Mouse (Mus musculus) forebrain, embryonic 14.5 days (tissue): ENCODE results near the gene Arnt. TPM values are rescaled to one million over a fixed set of nuclear protein-coding genes. Genes with fewer than 3 reads are reported as not detected.

ENCODE experiments used
- ATAC-seq: fragments of 200-750 bp; cut with Nextera tagmentation; 2 replicates; pipeline ENCODE4 v1.8.0; 2017; ENCODE audit warnings: mild to moderate bottlenecking, moderate library complexity
- DNase-seq: peaks from one replicate; pipeline ENCODE4 v3.0.0-alpha.2; 2015; ENCODE audit warnings: low spot score
- H3K27ac ChIP-seq: fragments of 300-500 bp; sonication (generic); 2 replicates; pipeline ENCODE4 v1.5.1; 2014; ENCODE audit warnings: low read depth, mild to moderate bottlenecking, control low read depth, low read length, moderate library complexity
- H3K27me3 ChIP-seq: fragments of 300-500 bp; sonication (generic); replicated peaks from 2 replicates; pipeline ENCODE4 v1.6.1; 2014; ENCODE audit warnings: low read length, control low read depth, mixed read lengths; ENCODE audit not compliant: control insufficient read depth, insufficient read depth
- H3K36me3 ChIP-seq: fragments of 300-500 bp; sonication (generic); 2 replicates; pipeline ENCODE4 v1.6.1; 2014; ENCODE audit warnings: low read length, control low read depth; ENCODE audit not compliant: control insufficient read depth, insufficient read depth
- H3K4me1 ChIP-seq: fragments of 300-500 bp; sonication (generic); 2 replicates; pipeline ENCODE4 v1.6.1; 2014; ENCODE audit warnings: antibody characterized with exemption, low read length, control low read depth; ENCODE audit not compliant: control insufficient read depth, insufficient read depth
- H3K4me2 ChIP-seq: fragments of 300-500 bp; sonication (generic); 2 replicates; pipeline ENCODE4 v1.6.1; 2014; ENCODE audit warnings: mild to moderate bottlenecking, control low read depth, low read length
- H3K4me3 ChIP-seq: fragments of 300-500 bp; sonication (generic); 2 replicates; pipeline ENCODE4 v1.5.1; 2014; ENCODE audit warnings: low read depth, low read length, control low read depth
- H3K9ac ChIP-seq: fragments of 300-500 bp; sonication (generic); 2 replicates; pipeline ENCODE4 v1.6.1; 2014; ENCODE audit warnings: mild to moderate bottlenecking, low read length, control low read depth, moderate library complexity
- H3K9me3 ChIP-seq: fragments of 300-500 bp; sonication (generic); replicated peaks from 2 replicates; pipeline ENCODE4 v1.6.1; 2016; ENCODE audit warnings: low read length, control low read depth, mixed read lengths; ENCODE audit not compliant: control insufficient read depth
- WGBS: fragments of 180-500 bp; shearing (Covaris S2); extraction: QIAGEN DNeasy Blood & Tissue Kit; methylation state at CpG from one replicate; pipeline ENCODE4 v1.1.7; 2014; 5-methylcytosine and 5-hydroxymethylcytosine counted together
- polyA plus RNA-seq: library from polyadenylated mRNA; unstranded; fragments of >200 nt; fragmentation: Nextera tagmentation; extraction: Ambion mirVana; gene quantifications from 2 replicates; pipeline ENCODE4 v1.2.1, GENCODE M21; 2014

Gene Arnt
- polyA plus RNA-seq, 1 experiment from 2014 or later = 9.0 TPM

- Histone ChIP-seq H3K36me3 (no peaks in the 10 kb centered on the region), H3K4me3 (no peak overlapping the region), H3K27ac (no peak overlapping the region), H3K27me3 (no peaks in the 10 kb centered on the region), H3K9me3 (no peaks in the 10 kb centered on the region), H3K4me1 (no peaks in the 10 kb centered on the region), H3K4me2 (no peak overlapping the region), H3K9ac (no peak overlapping the region)
- DNase-seq (no peak), ATAC-seq (no peak)
Observed at GRCm38 (mm10) chr3:95542171-95542570, 108.0 kb downstream of the Arnt start.

GRCm38 (mm10) chr3:95542981-95543380 is 108.8 kb downstream of the Arnt start:
- Histone ChIP-seq H3K4me2 (no peak overlapping the region), H3K4me3 (no peak overlapping the region), H3K4me1 (no peaks in the 10 kb centered on the region), H3K27ac (no peak overlapping the region), H3K9me3 (no peaks in the 10 kb centered on the region), H3K9ac (no peak overlapping the region), H3K27me3 (no peaks in the 10 kb centered on the region), H3K36me3 (no peaks in the 10 kb centered on the region)
- WGBS = 69% methylated on average over 7 of the region's 7 CpGs
- no peak for ATAC-seq
- no peak for DNase-seq

Other genes starting within 250 kb of the Arnt start
- gene Gabpb2, start 216.5 kb upstream of the Arnt start, polyA plus RNA-seq = 4.0 and 4.3 TPM in 2 replicates
- 99.4 and 99.7 TPM in 2 replicates for gene Cdc42se1, start 205.7 kb upstream of the Arnt start, polyA plus RNA-seq
- 444 and 548 TPM in 2 replicates for gene Mllt11, start 202.2 kb upstream of the Arnt start, polyA plus RNA-seq
- gene Gm128, start 192.8 kb upstream of the Arnt start, polyA plus RNA-seq = 0.17 TPM in 1 of 2 replicates, not detected in the other
- not detected in 2 replicates for gene Bnipl, start 183.2 kb upstream of the Arnt start, polyA plus RNA-seq
- 48.6 and 50.7 TPM in 2 replicates for gene Mindy1, start 153.0 kb upstream of the Arnt start, polyA plus RNA-seq
- 40.7 and 42.7 TPM in 2 replicates for gene Prune1, start 152.3 kb upstream of the Arnt start, polyA plus RNA-seq
- gene Anxa9, start 127.2 kb upstream of the Arnt start, polyA plus RNA-seq = 0.27 and 0.64 TPM in 2 replicates
- 75.8 and 91.8 TPM in 2 replicates for gene Cers2, start 119.6 kb upstream of the Arnt start, polyA plus RNA-seq
- 42.2 and 48.9 TPM in 2 replicates for gene Setdb1, start 77.2 kb upstream of the Arnt start, polyA plus RNA-seq
- not detected in 2 replicates for gene 4930558C23Rik, start 31.5 kb upstream of the Arnt start, polyA plus RNA-seq
- gene Ctsk, start 64.9 kb downstream of the Arnt start, polyA plus RNA-seq = 7.4 and 7.5 TPM in 2 replicates
- gene Ctss, start 92.4 kb downstream of the Arnt start, polyA plus RNA-seq = 14.4 and 14.8 TPM in 2 replicates
- gene Hormad1, start 125.3 kb downstream of the Arnt start, polyA plus RNA-seq = not detected in 2 replicates
- 40.7 and 43.5 TPM in 2 replicates for gene Golph3l, start 154.5 kb downstream of the Arnt start, polyA plus RNA-seq
- 97.2 and 106 TPM in 2 replicates for gene Ensa, start 190.6 kb downstream of the Arnt start, polyA plus RNA-seq
- 50.3 and 50.8 TPM in 2 replicates for gene Mcl1, start 224.4 kb downstream of the Arnt start, polyA plus RNA-seq